Mouse (Mus musculus): ENCODE measurements around the gene Phtf2.

DNA sequence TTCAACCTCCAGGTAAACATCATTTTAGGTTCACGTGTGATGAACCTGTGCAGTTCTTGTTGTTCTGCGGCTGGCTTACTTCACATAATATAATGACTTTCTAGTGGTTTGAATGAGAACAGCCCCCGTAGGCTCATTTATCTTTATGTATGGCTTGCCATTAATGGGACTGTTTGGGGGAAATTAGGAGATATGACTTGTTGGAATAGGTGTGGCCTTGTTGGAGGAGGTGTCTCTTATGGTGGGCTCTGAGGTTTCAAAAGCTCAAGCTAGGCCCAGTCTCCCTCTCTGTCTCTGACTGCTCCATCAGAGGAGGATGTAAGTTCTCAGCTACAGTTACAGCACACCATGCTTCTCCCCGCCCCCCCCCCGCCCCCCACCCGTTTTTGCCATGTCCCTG, 71.5 kb downstream of the Phtf2 start:
- TF ChIP-seq CTCF (IDR thresholded peaks at IDR 0.05; ENCODE audit: borderline replicate concordance, insufficient read depth, low read depth, low read length): no peak
- no peak for TF ChIP-seq POLR2A (IDR thresholded peaks at IDR 0.05; ENCODE audit: borderline replicate concordance, insufficient read depth, low read length)

Data from cerebellum, adult 2 months (tissue).